Mouse (Mus musculus) kidney, embryonic 14.5 days (tissue): ENCODE measurements around the gene Gm28038. TPM values are rescaled to one million over a fixed set of nuclear protein-coding genes. Genes with fewer than 3 reads are reported as not detected.

Experiments used
- ATAC-seq: fragments of 200-750 bp; cut with Nextera tagmentation; 2 replicates; pipeline ENCODE4 v1.8.0; 2017; ENCODE audit warnings: moderate number of reproducible peaks, mild to moderate bottlenecking, moderate TSS enrichment, moderate library complexity; ENCODE audit not compliant: low FRiP score, low TSS enrichment
- H3K27ac ChIP-seq: fragments of 300-500 bp; sonication (generic); 2 replicates; pipeline ENCODE4 v1.5.1; 2014; ENCODE audit warnings: low read depth, mild to moderate bottlenecking, low read length, moderate library complexity, mixed read lengths
- H3K27me3 ChIP-seq: fragments of 300-500 bp; sonication (generic); 2 replicates; pipeline ENCODE4 v1.6.1; 2014; ENCODE audit warnings: mild to moderate bottlenecking, low read length; ENCODE audit not compliant: control insufficient read depth, insufficient read depth
- H3K36me3 ChIP-seq: fragments of 300-500 bp; sonication (generic); 2 replicates; pipeline ENCODE4 v1.6.1; 2014; ENCODE audit warnings: low read length, mixed read lengths; ENCODE audit not compliant: control insufficient read depth, insufficient read depth
- H3K4me1 ChIP-seq: fragments of 300-500 bp; sonication (generic); 2 replicates; pipeline ENCODE4 v1.6.1; 2014; ENCODE audit warnings: low read length, mixed read lengths; ENCODE audit not compliant: control insufficient read depth, insufficient read depth
- H3K4me2 ChIP-seq: fragments of 300-500 bp; sonication (generic); replicated peaks from 2 replicates; pipeline ENCODE4 v1.6.1; 2014; ENCODE audit warnings: low read depth, mild to moderate bottlenecking, low read length
- H3K4me3 ChIP-seq: fragments of 300-500 bp; sonication (generic); 2 replicates; pipeline ENCODE4 v1.5.1; 2014; ENCODE audit warnings: mild to moderate bottlenecking, low read length
- H3K9ac ChIP-seq: fragments of 300-500 bp; sonication (generic); 2 replicates; pipeline ENCODE4 v1.6.1; 2014; ENCODE audit warnings: low read depth, mild to moderate bottlenecking, low read length, moderate library complexity
- H3K9me3 ChIP-seq: fragments of 300-500 bp; sonication (generic); 2 replicates; pipeline ENCODE4 v1.6.1; 2016; ENCODE audit warnings: low read length; ENCODE audit not compliant: control insufficient read depth
- WGBS: fragments of 180-500 bp; shearing (Covaris S2); extraction: QIAGEN DNeasy Blood & Tissue Kit; methylation state at CpG from one replicate; pipeline ENCODE4 v1.1.7; 2014; 5-methylcytosine and 5-hydroxymethylcytosine counted together
- polyA plus RNA-seq: library from polyadenylated mRNA; unstranded; fragments of >200 nt; fragmentation: Nextera tagmentation; extraction: Ambion mirVana; gene quantifications from 2 replicates; pipeline ENCODE4 v1.2.1, GENCODE M21; 2014

Gm28038 gene
- polyA plus RNA-seq, 1 experiment from 2014 or later = not detected

- H3K36me3 ChIP-seq = peaks cover 90% of the 10 kb centered on the region
- WGBS = 95% methylated on average over 7 of the region's 7 CpGs
Observed at GRCm38 (mm10) chr2:30323111-30323510, 42.3 kb downstream of the Gm28038 start.

GRCm38 (mm10) chr2:30325296-30325695 lies 44.5 kb downstream of the Gm28038 start:
- Histone ChIP-seq H3K27me3 (no peaks in the 10 kb centered on the region), H3K4me2 (no peak overlapping the region), H3K4me3 (no peak overlapping the region), H3K27ac (no peak overlapping the region), H3K4me1 (no peaks in the 10 kb centered on the region), H3K36me3 (peaks cover 97% of the 10 kb centered on the region), H3K9me3 (no peaks in the 10 kb centered on the region), H3K9ac (no peak overlapping the region)
- no peak for ATAC-seq
- 94% methylated on average over 5 of the region's 5 CpGs for WGBS

More at GRCm38 (mm10) chr2:30323111-30323510, 42.3 kb downstream of the Gm28038 start:
- H3K4me2 ChIP-seq = no peak overlapping the region
- no peaks in the 10 kb centered on the region for H3K4me1 ChIP-seq
- H3K9ac ChIP-seq = no peak overlapping the region
- no peaks in the 10 kb centered on the region for H3K9me3 ChIP-seq
- H3K4me3 ChIP-seq = no peak overlapping the region
- no peak overlapping the region for H3K27ac ChIP-seq
- H3K27me3 ChIP-seq = no peaks in the 10 kb centered on the region
- no peak for ATAC-seq

- no peaks in the 10 kb centered on the region for H3K9me3 ChIP-seq
- no peak overlapping the region for H3K4me2 ChIP-seq
- WGBS = 89% methylated on average over 7 of the region's 7 CpGs
- no peaks in the 10 kb centered on the region for H3K27me3 ChIP-seq
- peaks cover 96% of the 10 kb centered on the region for H3K36me3 ChIP-seq
- H3K4me1 ChIP-seq = no peaks in the 10 kb centered on the region
- H3K27ac ChIP-seq = no peak overlapping the region
- H3K9ac ChIP-seq = no peak overlapping the region
- ATAC-seq = no peak
- H3K4me3 ChIP-seq = no peak overlapping the region
Observed at GRCm38 (mm10) chr2:30327276-30327675, 46.4 kb downstream of the Gm28038 start.

DNA sequence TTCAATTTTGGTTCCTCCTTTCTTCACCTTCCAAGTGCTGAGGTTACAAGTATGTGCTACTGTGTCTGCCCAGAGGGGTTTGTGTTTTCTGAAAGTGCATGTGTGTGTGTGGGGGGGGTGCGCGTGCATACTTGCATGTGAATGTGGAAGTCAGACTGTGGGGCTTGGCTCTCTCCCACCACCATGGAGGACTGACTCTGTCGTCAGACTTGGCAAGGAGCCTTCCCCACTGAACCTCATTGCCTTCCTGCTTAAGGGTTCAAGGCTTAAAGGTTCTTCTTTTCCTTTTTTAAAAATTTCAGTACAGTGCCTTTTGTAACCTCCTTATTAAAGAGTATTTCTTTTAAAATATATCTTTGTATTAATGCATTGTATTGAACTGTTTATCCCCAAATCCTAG lies 47.9 kb downstream of the Gm28038 start:
- Histone ChIP-seq H3K4me2 (no peak overlapping the region), H3K4me3 (no peak overlapping the region), H3K27me3 (no peaks in the 10 kb centered on the region), H3K27ac (no peak overlapping the region), H3K4me1 (no peaks in the 10 kb centered on the region), H3K36me3 (peaks cover 95% of the 10 kb centered on the region), H3K9ac (no peak overlapping the region), H3K9me3 (no peaks in the 10 kb centered on the region)
- ATAC-seq = no peak
- 92% methylated on average over 3 of the region's 3 CpGs for whole genome bisulfite sequencing

DNA sequence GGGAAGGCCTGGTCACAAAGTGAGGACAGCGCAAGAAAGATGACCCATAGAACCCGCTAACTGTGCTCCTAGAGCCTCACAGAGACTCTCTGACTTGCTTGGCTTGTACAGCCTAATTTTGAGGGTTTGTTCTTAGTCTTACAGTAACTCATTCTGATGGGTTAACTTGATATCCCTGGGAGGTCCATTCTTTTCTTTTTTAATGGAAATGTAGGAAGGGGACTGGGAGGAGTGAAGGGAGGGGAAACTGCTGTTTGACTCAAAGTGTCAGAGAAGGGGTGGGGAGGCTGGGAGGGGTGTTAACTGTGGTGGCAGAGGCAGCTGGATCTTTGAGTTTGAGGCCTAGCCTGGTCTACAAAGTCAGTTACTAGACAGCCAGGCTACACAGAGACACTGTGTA lies 54.5 kb downstream of the Gm28038 start:
- no peak overlapping the region for H3K9ac ChIP-seq

DNA sequence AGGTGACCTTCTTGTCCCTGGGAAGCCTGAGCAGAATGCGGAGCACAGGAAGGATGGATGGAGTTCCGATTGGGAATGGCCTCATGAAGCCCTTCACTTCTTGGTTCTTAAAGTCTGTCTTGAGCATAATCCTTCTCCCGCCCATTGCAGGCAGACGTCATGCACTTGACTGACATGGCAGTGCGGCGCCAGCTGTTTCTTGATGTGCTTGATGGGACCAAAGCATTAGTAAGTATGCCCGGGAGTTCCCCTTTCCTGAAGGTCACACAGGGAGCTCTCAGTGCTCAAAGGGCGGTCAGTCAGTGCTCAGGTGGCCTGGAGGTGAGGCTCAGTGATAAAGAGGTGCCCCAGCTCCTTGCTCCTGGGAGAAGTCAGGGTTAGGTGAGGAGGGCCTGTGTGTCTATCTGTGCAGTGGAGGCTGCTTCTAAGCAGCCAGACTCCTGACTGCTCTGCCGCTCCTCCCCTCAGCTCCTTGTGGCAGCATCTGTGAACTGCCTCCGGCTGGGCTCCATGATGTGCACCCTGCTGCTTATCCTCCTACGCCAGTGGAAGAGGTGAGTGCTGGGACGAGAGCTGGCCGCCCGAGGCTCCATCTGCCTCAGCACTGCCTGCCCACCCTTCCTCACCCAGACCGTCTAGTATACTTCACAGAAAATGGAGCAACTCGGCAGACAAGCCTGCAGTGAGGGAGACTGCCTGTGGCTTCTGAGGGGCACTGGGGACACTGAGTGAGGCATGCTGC lies 55.5 kb downstream of the Gm28038 start:
- Histone ChIP-seq H3K27ac (no peak overlapping the region), H3K4me1 (no peaks in the 10 kb centered on the region), H3K9ac (no peak overlapping the region), H3K9me3 (no peaks in the 10 kb centered on the region), H3K4me3 (no peak overlapping the region), H3K4me2 (no peak overlapping the region), H3K36me3 (peaks cover 94% of the 10 kb centered on the region), H3K27me3 (no peaks in the 10 kb centered on the region)
- no peak for ATAC-seq
- WGBS = 89% methylated on average over 16 of the region's 16 CpGs

More for the DNA sequence above, 54.5 kb downstream of the Gm28038 start:
- no peak for ATAC-seq
- Histone ChIP-seq H3K4me2 (no peak overlapping the region), H3K4me3 (no peak overlapping the region), H3K4me1 (no peaks in the 10 kb centered on the region), H3K27ac (no peak overlapping the region), H3K36me3 (peaks cover 95% of the 10 kb centered on the region), H3K9me3 (no peaks in the 10 kb centered on the region), H3K27me3 (no peaks in the 10 kb centered on the region)
- 96% methylated on average over 2 of the region's 2 CpGs for WGBS

DNA sequence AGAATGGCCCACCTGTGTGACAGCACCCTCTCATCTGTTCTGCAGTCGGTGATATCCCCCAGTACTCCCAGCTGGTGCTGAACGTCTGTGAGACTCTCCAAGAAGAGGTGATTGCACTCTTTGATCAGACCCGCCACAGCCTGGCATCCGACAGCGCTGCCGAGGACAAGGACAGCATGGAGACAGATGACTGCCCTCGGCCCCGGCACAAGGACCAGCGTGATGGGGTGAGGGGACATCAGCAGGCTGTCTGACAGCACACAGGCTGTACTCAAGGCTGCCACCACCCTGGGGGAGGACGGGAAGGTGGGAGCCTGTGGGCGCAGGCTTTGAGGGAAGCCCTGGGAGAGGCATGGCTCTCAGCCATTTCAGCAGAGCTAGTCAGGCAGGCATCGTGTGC lies 56.3 kb downstream of the Gm28038 start:
- Histone ChIP-seq H3K27me3 (no peaks in the 10 kb centered on the region), H3K4me3 (no peak overlapping the region), H3K4me1 (no peaks in the 10 kb centered on the region), H3K4me2 (no peak overlapping the region), H3K27ac (no peak overlapping the region), H3K9me3 (no peaks in the 10 kb centered on the region), H3K9ac (no peak overlapping the region), H3K36me3 (peaks cover 95% of the 10 kb centered on the region)
- ATAC-seq = no peak
- 86% methylated on average over 12 of the region's 12 CpGs for WGBS

DNA sequence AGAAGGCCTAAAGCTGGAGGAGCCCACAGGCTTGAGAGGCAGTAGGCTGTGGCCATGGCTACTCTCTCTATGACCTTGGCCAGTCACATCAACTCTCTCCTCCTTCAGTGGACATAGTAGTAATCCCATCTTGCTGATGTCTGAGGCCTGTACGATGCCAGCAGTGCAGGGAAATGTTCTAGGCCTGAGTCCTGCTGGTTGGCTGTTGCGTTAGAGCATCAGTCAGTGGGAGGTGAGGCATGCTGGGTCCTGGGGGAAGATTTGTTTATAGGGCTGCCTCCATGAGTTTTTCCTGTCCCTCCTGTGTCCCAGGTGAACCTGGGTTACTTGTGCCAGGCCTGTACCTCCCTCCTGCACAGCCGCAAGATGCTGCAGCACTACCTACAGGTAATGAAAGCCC lies 61.2 kb downstream of the Gm28038 start:
- H3K9ac ChIP-seq = no peak overlapping the region
- no peak for ATAC-seq
- no peak overlapping the region for H3K4me3 ChIP-seq
- 98% methylated on average over 3 of the region's 3 CpGs for WGBS
- peaks cover 93% of the 10 kb centered on the region for H3K36me3 ChIP-seq
- H3K27ac ChIP-seq = no peak overlapping the region
- H3K4me2 ChIP-seq = no peak overlapping the region
- H3K9me3 ChIP-seq = no peaks in the 10 kb centered on the region
- no peaks in the 10 kb centered on the region for H3K4me1 ChIP-seq
- H3K27me3 ChIP-seq = no peaks in the 10 kb centered on the region

- no peak overlapping the region for H3K27ac ChIP-seq
- peaks cover 91% of the 10 kb centered on the region for H3K36me3 ChIP-seq
- no peaks in the 10 kb centered on the region for H3K4me1 ChIP-seq
- H3K27me3 ChIP-seq = no peaks in the 10 kb centered on the region
- no peak for ATAC-seq
- H3K9ac ChIP-seq = no peak overlapping the region
- H3K4me2 ChIP-seq = no peak overlapping the region
- WGBS = 93% methylated on average over 7 of the region's 7 CpGs
- H3K9me3 ChIP-seq = no peaks in the 10 kb centered on the region
- no peak overlapping the region for H3K4me3 ChIP-seq
Observed at GRCm38 (mm10) chr2:30342544-30342943, 61.7 kb downstream of the Gm28038 start.
